Mouse (Mus musculus): Measurements from ENCODE around the gene Hectd4.
"Not testable (repeated sequence)": the region's sequence is repeated elsewhere in the genome, so short reads cannot be mapped to it uniquely, and the experiment has no call there.

Gene Hectd4

GRCm38 (mm10) chr5:121219980-121220731 is at the start of gene Hectd4:
Gene Hectd4 (plus strand): TSS chr5:121220219.
- DNase-seq (ENCODE audit: low read depth, low spot score), result peak; percentile 86

- no peak for DNase-seq (ENCODE audit: low read depth, low spot score)
Measured at GRCm38 (mm10) chr5:121172835-121173234, 47.2 kb upstream of the Hectd4 start.

- no peak for DNase-seq (ENCODE audit: low read depth, low spot score)
Measured at GRCm38 (mm10) chr5:121179077-121179857, 40.8 kb upstream of the Hectd4 start.

DNA sequence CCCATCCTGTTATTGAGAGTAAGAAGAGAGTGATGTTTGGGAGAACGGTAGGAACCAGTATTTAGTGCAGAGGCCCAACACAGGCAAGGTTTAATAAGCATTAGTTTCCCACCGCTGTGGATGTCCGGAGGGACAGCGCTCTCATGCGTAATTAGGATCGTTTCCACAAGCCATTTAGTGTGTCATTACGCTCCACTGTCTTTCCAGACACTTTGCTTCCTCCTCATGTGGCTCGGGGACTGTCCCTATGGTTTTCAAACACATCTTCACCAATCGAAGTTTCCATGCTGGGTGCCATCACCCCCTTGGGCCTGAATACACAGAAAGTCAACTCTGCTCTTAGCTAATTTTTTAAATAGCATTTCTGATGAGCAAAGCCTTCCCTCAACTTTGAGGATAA is 36.8 kb upstream of the Hectd4 start:
- DNase-seq (ENCODE audit: low read depth, low spot score), result no peak

DNA sequence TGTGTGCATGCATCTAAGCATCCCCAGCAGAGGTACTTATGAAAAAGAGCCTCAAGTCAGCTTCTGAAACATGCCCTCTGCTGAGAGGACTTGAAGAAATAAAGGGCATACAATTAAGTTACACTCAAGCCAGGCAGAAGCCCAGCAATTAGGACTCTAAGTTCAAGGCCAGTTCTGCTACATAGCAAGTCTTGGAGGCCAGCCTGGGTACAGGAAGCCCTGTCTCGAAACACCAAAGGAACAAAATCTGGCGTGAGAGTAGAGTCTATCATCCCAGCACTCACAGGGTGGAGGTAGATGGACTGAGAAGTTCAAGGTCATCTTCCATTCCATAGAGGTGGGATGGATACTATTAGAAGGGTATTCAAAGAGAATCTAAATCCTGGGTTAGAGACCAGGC is 35.6 kb upstream of the Hectd4 start:
- no peak for DNase-seq (ENCODE audit: low read depth, low spot score)

- no peak for DNase-seq (ENCODE audit: low read depth, low spot score)
Measured at GRCm38 (mm10) chr5:121184945-121185551, 35.0 kb upstream of the Hectd4 start.

- DNase-seq (ENCODE audit: low read depth, low spot score), result no peak
Measured at GRCm38 (mm10) chr5:121187580-121188001, 32.4 kb upstream of the Hectd4 start.

DNA sequence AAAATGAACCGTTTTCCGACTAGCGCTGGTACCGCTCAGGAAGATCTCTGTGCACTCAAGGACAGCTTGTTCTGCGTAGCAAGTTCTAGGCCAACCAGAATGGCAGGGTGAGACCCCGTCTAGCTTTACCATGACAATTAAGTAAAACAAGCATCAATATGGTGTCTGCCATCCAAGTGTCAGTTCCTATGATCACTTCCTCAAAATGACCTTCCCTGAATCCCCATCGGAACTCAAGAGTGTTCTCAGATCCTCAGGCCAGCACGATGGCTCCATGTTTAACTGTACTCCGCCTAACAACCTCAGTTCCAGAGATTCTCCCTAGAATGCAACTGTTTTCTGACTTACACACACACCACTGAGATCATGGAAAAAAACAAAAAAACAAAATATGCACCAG is 31.8 kb upstream of the Hectd4 start:
- no peak for DNase-seq (ENCODE audit: low read depth, low spot score)

- no peak for DNase-seq (ENCODE audit: low read depth, low spot score)
Measured at GRCm38 (mm10) chr5:121189182-121189581, 30.8 kb upstream of the Hectd4 start.

GRCm38 (mm10) chr5:121190210-121190835 is 29.7 kb upstream of the Hectd4 start:
- DNase-seq (ENCODE audit: low read depth, low spot score), result no peak

GRCm38 (mm10) chr5:121190836-121191583 is 29.0 kb upstream of the Hectd4 start, which contains the start of gene Ptpn11:
Gene Ptpn11 (minus strand): TSS chr5:121191397.
- peak; percentile 73 for DNase-seq (ENCODE audit: low read depth, low spot score)

DNA sequence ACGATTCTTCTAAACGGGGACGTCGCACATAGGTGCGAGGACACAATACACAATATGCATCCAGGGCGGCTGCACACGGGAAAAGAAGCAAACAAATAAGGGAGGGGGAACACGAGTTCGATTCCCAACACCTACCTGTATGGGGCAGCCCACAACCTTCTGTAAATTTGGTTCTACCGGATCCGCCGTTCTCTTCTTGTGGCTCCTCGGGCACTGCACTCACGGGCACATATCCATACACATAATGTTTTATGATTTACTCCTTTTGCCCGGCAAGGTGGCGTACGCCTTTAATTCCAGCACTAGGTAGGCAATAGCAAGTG is 28.5 kb upstream of the Hectd4 start:
- DNase-seq (ENCODE audit: low read depth, low spot score), result no peak

DNA sequence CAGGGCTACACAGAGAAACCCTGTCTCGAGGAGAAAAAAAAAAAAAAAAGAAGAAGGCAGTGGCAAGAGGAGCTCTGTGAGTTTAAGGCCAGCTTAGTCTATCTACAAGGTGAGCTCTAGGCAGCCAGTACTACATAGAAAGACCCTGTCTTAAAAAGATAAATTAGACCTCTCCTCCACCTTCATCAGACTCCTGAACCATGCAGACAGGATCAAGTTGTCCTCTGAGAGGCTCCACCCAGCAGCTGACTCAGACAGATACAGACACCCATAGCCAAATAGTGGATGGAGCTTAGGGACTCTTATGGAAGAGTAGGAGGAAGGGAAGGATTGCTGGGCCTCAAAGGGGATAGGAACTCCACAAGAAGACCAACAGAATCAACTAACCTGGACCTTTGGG is 25.8 kb upstream of the Hectd4 start:
- DNase-seq (ENCODE audit: low read depth, low spot score), result no peak

DNA sequence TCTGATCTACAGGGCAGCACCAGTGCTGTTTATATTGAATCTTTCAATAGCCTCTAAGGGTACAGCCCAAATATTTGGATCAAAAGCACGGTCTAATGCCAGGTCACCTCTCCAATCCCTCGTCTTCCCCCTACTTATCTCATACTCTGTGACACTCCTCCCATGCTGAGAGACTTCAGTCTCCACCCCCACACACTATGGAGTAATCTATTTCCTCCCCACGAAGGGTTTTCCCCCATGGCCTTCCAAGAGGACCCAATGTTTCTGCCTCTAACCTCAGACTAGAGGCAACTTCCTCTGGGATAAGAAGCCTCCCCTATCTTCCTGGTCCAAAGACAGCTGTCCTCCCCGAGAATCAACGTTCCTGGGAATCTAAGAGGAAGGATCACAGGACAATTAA is 23.3 kb upstream of the Hectd4 start:
- no peak for DNase-seq (ENCODE audit: low read depth, low spot score)

DNA sequence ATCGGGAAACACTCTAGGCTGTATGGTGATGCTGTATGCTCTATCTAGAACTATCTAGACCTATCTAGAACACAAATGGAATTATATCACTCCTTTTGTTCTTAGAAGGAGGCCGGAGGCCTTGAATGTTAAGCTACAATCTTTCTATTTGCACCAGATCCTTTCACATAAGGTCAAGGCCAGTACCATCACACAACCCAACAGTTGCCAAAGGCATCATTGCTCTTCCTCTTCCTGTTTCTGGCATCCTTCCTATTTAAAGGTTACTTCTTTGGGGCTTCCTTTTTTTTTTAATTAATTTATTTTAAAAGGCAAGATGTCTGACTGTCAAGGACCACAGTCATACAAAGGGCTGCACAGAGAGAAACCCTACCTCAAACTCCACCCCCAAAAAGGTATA is 22.7 kb upstream of the Hectd4 start:
- DNase-seq (ENCODE audit: low read depth, low spot score), result no peak

GRCm38 (mm10) chr5:121198376-121198775 is 21.6 kb upstream of the Hectd4 start:
- no peak for DNase-seq (ENCODE audit: low read depth, low spot score)

DNA sequence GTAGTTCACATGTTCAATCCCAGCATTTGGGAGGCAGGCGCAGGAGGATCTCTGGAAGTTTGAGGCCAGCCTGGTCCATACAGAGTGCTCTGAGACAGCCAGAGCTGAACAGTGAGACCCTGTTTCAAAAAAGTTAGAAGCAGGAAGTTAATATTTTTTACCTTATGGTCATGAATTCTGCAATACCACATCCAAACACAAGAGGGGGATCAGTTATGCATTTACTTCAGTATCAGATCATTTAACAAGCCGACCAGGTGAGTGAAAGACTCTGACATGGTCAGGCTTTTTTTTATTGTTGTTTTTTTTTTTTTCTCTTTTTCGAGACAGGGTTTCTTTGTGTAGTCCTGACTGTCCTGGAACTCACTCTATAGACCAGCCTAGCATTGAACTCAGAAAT is 18.3 kb upstream of the Hectd4 start:
- DNase-seq (ENCODE audit: low read depth, low spot score), result no peak

DNA sequence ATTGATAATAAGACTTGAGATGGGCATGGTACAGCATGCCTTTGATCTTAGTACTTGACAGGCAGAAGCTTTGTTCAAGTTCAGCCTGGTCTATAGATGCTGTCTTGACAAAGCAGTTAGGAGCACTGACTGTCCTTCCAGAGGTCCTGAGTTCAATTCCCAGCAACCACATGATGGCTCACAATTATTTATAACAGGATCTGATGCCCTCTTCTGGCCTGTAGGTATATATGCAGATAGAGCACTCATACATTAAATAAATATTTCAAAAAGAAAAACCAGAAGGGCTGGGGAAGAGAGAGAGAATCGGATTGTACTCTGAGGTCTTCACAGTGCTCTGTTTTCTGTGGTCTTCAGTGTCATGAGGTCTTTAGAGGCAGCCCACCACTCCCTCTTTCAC is 17.6 kb upstream of the Hectd4 start:
- no peak for DNase-seq (ENCODE audit: low read depth, low spot score)

DNA sequence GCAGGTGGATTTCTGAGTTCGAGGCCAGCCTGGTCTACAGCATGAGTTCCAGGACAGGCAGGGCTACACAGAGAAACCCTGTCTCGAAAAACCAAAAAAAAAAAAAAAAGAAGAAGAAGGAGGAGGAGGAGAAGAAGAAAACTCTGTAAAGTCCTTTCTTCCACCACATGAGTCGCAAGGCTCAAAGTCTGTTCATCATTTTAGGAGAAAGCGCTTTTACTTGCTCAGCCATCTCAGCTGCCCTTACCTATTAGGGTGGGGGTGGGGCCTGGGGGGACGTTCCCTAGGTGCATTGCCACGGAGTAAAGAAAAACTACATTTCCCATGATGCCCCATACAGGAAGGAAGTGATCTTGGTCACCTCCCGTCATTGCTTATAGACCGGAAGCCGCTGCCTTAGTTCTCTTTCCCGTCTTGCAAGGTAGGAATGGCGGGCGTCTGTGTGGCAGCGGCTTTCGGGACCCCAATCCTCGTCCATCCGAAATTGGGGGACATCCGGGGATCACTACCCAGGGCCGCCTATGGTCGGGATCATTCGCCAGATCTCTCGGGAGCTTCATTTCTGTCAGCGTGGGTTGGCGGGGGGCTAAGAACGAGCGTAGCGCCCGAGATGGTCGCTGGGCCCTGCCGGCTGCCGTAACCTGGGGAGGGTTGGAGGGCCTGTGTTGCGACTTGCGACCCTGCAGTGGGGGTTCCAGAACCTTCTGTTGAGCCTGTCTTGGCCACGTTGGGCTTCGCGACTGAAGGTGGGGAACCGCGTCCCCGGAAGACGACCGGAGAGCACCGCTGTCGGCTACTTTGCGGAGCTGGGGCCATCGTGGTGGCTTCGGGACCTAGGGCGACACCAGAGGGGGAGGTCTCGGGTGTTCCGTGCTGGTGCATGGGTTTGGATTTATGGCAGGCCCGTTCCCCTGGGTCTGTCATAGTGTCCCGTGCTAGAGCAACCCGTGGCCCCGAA is 15.6 kb upstream of the Hectd4 start, which contains the start of gene Rpl6:
Gene Rpl6 (plus strand): TSS at position 350 of the 958 bp plus-strand sequence.
- DNase-seq (ENCODE audit: low read depth, low spot score), result peak; percentile 81

- not testable (repeated sequence) for DNase-seq (ENCODE audit: low read depth, low spot score)
Measured at GRCm38 (mm10) chr5:121205537-121206130, 14.4 kb upstream of the Hectd4 start.

Data from retina, adult 2 months (tissue).